Mouse (Mus musculus) MEL (cell line): ENCODE measurements at regions not wholly inside any gene's neighbourhood (a gene's known extent, or its start where the extent isn't known, plus 50 kb on each side); places are given as distances from the start of the nearest gene placed in this dataset.

ENCODE experiments used
- DNase-seq: peaks from one replicate; pipeline ENCODE4 v3.0.0; 2011; ENCODE audit warnings: low read depth, low spot score
- H3K27ac ChIP-seq: 2 replicates; pipeline ENCODE4 v1.5.1; 2012; ENCODE audit warnings: low read depth, mild to moderate bottlenecking, control low read depth, low read length, moderate library complexity; ENCODE audit not compliant: control insufficient read depth
- H3K27me3 ChIP-seq, 2 experiments: fragments of 150-350 bp in 1 of 2; sonication (generic) in 1 of 2; 2 replicates each; pipeline ENCODE4 v1.6.1; 2012; ENCODE audit warnings: low read length in 2 of 2, mild to moderate bottlenecking in 2 of 2, improper control_type of control experiment in 1 of 2, moderate library complexity in 1 of 2; ENCODE audit not compliant: insufficient read depth in 2 of 2, control insufficient read depth in 1 of 2
- H3K36me3 ChIP-seq, 2 experiments: 2 replicates each; pipeline ENCODE4 v1.6.1; 2012 to 2014; ENCODE audit warnings: low read length in 2 of 2, improper control_type of control experiment in 1 of 2, inconsistent platforms in 1 of 2, mild to moderate bottlenecking in 1 of 2; ENCODE audit not compliant: insufficient read depth in 2 of 2, control insufficient read depth in 1 of 2
- H3K4me1 ChIP-seq, 2 experiments: fragments of 150-350 bp in 1 of 2; sonication (generic) in 1 of 2; 2 replicates each; pipeline ENCODE4 v1.6.1; 2012; ENCODE audit warnings: low read length in 2 of 2, improper control_type of control experiment in 1 of 2, mild to moderate bottlenecking in 1 of 2; ENCODE audit not compliant: insufficient read depth in 2 of 2, control insufficient read depth in 1 of 2
- H3K4me3 ChIP-seq, 2 experiments: fragments of 150-350 bp in 1 of 2; sonication (generic) in 1 of 2; 2 replicates each; pipeline ENCODE4 v1.5.1; 2012; ENCODE audit warnings: low read depth in 2 of 2, low read length in 2 of 2, mild to moderate bottlenecking in 2 of 2, moderate library complexity in 2 of 2, control low read depth in 1 of 2, improper control_type of control experiment in 1 of 2; ENCODE audit not compliant: control insufficient read depth in 1 of 2, insufficient read depth in 1 of 2
- H3K79me2 ChIP-seq: 2 replicates; pipeline ENCODE4 v1.6.1; 2012; ENCODE audit warnings: mild to moderate bottlenecking, low read length, moderate library complexity; ENCODE audit not compliant: control insufficient read depth, poor library complexity, insufficient read depth
- H3K9ac ChIP-seq: 2 replicates; pipeline ENCODE4 v1.6.1; 2012; ENCODE audit warnings: low read depth, mild to moderate bottlenecking, control low read depth, low read length, moderate library complexity; ENCODE audit not compliant: control insufficient read depth, poor library complexity, severe bottlenecking
- H3K9me3 ChIP-seq: fragments of 150-350 bp; sonication (generic); replicated peaks from 2 replicates; pipeline ENCODE4 v1.6.1; 2012; ENCODE audit warnings: mild to moderate bottlenecking, low read length, improper control_type of control experiment, moderate library complexity; ENCODE audit not compliant: insufficient read depth
- BHLHE40 ChIP-seq: IDR thresholded peaks from 2 replicates; pipeline ENCODE4 v1.6.1; 2012; ENCODE audit warnings: low read depth, mild to moderate bottlenecking, inconsistent platforms, low read length, improper control_type of control experiment, borderline replicate concordance
- CHD1 ChIP-seq: IDR thresholded peaks from 2 replicates; pipeline ENCODE4 v1.6.1; 2012; ENCODE audit warnings: low read depth, mild to moderate bottlenecking, inconsistent platforms, low read length, improper control_type of control experiment
- CTCF ChIP-seq, 3 experiments: IDR thresholded peaks in 2 of 3; conservative IDR thresholded peaks in 1 of 3; 2 replicates each; pipeline ENCODE4 v1.5.1; 2011 to 2012; ENCODE audit warnings: low read length in 3 of 3, low read depth in 2 of 3, mild to moderate bottlenecking in 2 of 3, improper control_type of control experiment in 1 of 3, inconsistent platforms in 1 of 3, mixed read lengths in 1 of 3, moderate library complexity in 1 of 3; ENCODE audit not compliant: control insufficient read depth in 1 of 3, insufficient read depth in 1 of 3, poor library complexity in 1 of 3, severe bottlenecking in 1 of 3
- EP300 ChIP-seq, 2 experiments: IDR thresholded peaks; 2 replicates each; pipeline ENCODE4 v1.6.1; 2011; ENCODE audit warnings: improper control_type of control experiment in 2 of 2, low read length in 2 of 2, low read depth in 1 of 2, mild to moderate bottlenecking in 1 of 2
- ETS1 ChIP-seq: IDR thresholded peaks from 2 replicates; pipeline ENCODE4 v1.6.1; 2012; ENCODE audit warnings: low read depth, mild to moderate bottlenecking, inconsistent platforms, low read length, improper control_type of control experiment, moderate library complexity
- KAT2A ChIP-seq: conservative IDR thresholded peaks from 2 replicates; pipeline ENCODE4 v1.6.1; 2012; ENCODE audit warnings: low read depth, low read length, improper control_type of control experiment, inconsistent platforms
- NELFE ChIP-seq: IDR thresholded peaks from 2 replicates; pipeline ENCODE4 v1.6.1; 2011; ENCODE audit warnings: low read depth, low read length, improper control_type of control experiment
- POLR2AphosphoS2 ChIP-seq: IDR thresholded peaks from 2 replicates; pipeline ENCODE4 v1.6.1; 2011; ENCODE audit warnings: low read length, improper control_type of control experiment
- RAD21 ChIP-seq: IDR thresholded peaks from 2 replicates; pipeline ENCODE4 v1.6.1; 2011; ENCODE audit warnings: mild to moderate bottlenecking, low read depth, low read length, improper control_type of control experiment
- UBTF ChIP-seq: IDR thresholded peaks from 2 replicates; pipeline ENCODE4 v1.6.1; 2012; ENCODE audit warnings: low read depth, mild to moderate bottlenecking, inconsistent platforms, low read length, improper control_type of control experiment, moderate library complexity, borderline replicate concordance; ENCODE audit not compliant: insufficient read depth
- USF2 ChIP-seq, 2 experiments: IDR thresholded peaks; 2 replicates each; pipeline ENCODE4 v1.6.1; 2011 to 2012; ENCODE audit warnings: improper control_type of control experiment in 2 of 2, low read length in 2 of 2, borderline replicate concordance in 1 of 2, inconsistent platforms in 1 of 2, low read depth in 1 of 2, mild to moderate bottlenecking in 1 of 2; ENCODE audit not compliant: insufficient read depth in 1 of 2
- ZKSCAN1 ChIP-seq: IDR thresholded peaks from 2 replicates; pipeline ENCODE4 v1.6.1; 2012; ENCODE audit warnings: low read depth, mild to moderate bottlenecking, inconsistent platforms, low read length, improper control_type of control experiment, moderate library complexity
- ZNF384 ChIP-seq: IDR thresholded peaks from 2 replicates; pipeline ENCODE4 v1.6.1; 2012; ENCODE audit warnings: low read depth, mild to moderate bottlenecking, inconsistent platforms, low read length, improper control_type of control experiment

GRCm38 (mm10) chr13:102094193-102094592 is 326.2 kb upstream of the Pik3r1 start:
- Histone ChIP-seq H3K4me3 (no peak overlapping the region), H3K36me3 (no peaks in the 10 kb centered on the region), H3K9me3 (no peaks in the 10 kb centered on the region), H3K79me2 (no peaks in the 10 kb centered on the region), H3K27me3 (no peaks in the 10 kb centered on the region), H3K27ac (no peak overlapping the region), H3K9ac (no peak overlapping the region), H3K4me1 (no peaks in the 10 kb centered on the region)
- TF ChIP-seq ZNF384 = 0 out of 2 replicates have a peak, but pooled peaks have one; percentile 10
- no peak for TF ChIP-seq UBTF
- no peak for TF ChIP-seq ZKSCAN1
- TF ChIP-seq RAD21 = no peak
- TF ChIP-seq ETS1 = no peak
- no peak for TF ChIP-seq POLR2AphosphoS2
- TF ChIP-seq BHLHE40 = no peak
- no peak for TF ChIP-seq USF2 (IDR thresholded peaks at IDR 0.05; ENCODE audit: borderline replicate concordance in 1 of 2, insufficient read depth in 1 of 2, low read depth in 1 of 2, low read length in 2 of 2)
- no peak for DNase-seq

DNA sequence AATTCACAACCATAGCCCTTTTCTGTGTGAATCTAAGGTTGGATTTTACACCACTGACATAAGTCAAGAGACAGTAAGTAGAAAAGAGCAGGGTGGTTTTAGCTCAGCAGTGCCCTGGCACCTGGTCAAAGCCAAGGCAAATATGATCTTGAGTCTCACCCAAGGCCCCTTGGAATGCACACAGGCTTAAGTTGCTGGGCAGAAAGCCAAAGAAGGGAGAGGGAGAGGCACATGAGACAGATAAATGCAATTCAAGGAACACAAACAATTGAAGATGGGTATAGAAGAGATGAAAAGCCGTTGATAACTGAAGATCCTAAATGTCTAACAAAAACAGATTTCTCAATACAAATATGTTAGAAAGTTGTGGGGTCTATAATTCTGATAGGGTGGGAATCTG is 335.1 kb upstream of the Pik3r1 start:
- no peak overlapping the region for H3K9ac ChIP-seq
- peak; percentile 42 for DNase-seq
- no peaks in the 10 kb centered on the region for H3K4me1 ChIP-seq
- no peak overlapping the region for H3K27ac ChIP-seq
- H3K27me3 ChIP-seq = no peaks in the 10 kb centered on the region
- H3K4me3 ChIP-seq = no peak overlapping the region
- no peaks in the 10 kb centered on the region for H3K79me2 ChIP-seq
- H3K36me3 ChIP-seq = no peaks in the 10 kb centered on the region
- TF ChIP-seq ZNF384 = 0 out of 2 replicates have a peak, but pooled peaks have one; percentile 10
- TF ChIP-seq CHD1 = no peak
- TF ChIP-seq, all 39 proteins: peak for 1
- no peaks in the 10 kb centered on the region for H3K9me3 ChIP-seq

DNA sequence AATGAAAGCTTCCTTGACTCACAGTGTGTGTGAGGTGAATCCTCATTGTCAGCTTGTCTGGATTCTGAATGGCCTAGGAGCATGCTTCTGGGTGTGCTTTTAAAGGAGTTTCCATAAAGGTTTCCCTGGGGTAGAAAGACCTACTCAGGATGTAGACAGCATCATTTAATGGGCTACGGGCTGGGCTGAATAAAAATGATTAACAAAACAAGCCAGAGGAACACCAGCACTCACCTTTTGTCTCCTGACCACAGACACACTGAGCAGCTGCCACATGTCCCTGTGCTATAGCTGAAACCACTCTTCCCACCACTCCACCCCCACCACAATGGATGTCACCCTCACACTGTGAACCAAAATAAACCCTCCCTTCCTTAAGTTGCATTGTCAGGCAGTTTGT is 338.2 kb upstream of the Pik3r1 start:
- Histone ChIP-seq H3K36me3 (no peaks in the 10 kb centered on the region), H3K9me3 (no peaks in the 10 kb centered on the region), H3K79me2 (no peaks in the 10 kb centered on the region), H3K4me1 (no peaks in the 10 kb centered on the region), H3K9ac (no peak overlapping the region), H3K4me3 (no peak overlapping the region), H3K27me3 (no peaks in the 10 kb centered on the region), H3K27ac (no peak overlapping the region)
- no peak for DNase-seq
- no peak for TF ChIP-seq NELFE
- no peak for TF ChIP-seq EP300 (IDR thresholded peaks at IDR 0.05; ENCODE audit: low read depth in 1 of 2, low read length in 2 of 2)
- TF ChIP-seq CTCF (IDR thresholded peaks at IDR 0.05 in 2 of 3, conservative IDR thresholded peaks at IDR 0.05 in 1 of 3; ENCODE audit: control insufficient read depth in 1 of 3, insufficient read depth in 1 of 3, low read depth in 2 of 3, low read length in 3 of 3, poor library complexity in 1 of 3, severe bottlenecking in 1 of 3) = no peak
- TF ChIP-seq KAT2A = no peak
